Mouse (Mus musculus) lung, postnatal 0 days (tissue): Measurements from ENCODE around the gene Gm20403.

ENCODE experiments used
- CTCF ChIP-seq: IDR thresholded peaks from 2 replicates; pipeline ENCODE4 v1.5.1; 2016; ENCODE audit warnings: antibody characterized with exemption, mild to moderate bottlenecking
- EP300 ChIP-seq: IDR thresholded peaks from 2 replicates; pipeline ENCODE4 v1.6.1; 2016; ENCODE audit warnings: antibody characterized with exemption, mild to moderate bottlenecking, control low read depth

DNA sequence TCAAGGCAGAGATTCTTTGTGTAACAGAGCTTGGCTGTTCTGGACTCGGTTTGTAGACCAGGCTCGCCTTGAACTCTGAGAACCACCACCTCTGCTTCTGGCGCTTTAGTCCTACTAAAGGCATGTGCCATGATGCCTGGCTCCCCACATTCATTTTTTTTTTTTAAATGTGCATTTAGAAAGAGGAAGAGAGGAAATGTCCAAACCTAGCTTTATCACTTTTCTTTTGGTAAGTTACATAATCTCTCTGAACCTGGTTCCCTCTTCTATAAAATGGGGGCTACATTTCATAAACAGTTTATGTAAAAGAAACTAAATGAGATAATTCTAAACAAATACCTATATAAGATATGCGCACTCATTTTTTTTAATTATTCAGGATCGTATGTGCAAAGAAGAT, 5.4 kb downstream of the Gm20403 start:
- no peak for TF ChIP-seq CTCF
- no peak for TF ChIP-seq EP300
